ENCODE assay signal across 8 mouse cellular contexts in the genomic region with DNA sequence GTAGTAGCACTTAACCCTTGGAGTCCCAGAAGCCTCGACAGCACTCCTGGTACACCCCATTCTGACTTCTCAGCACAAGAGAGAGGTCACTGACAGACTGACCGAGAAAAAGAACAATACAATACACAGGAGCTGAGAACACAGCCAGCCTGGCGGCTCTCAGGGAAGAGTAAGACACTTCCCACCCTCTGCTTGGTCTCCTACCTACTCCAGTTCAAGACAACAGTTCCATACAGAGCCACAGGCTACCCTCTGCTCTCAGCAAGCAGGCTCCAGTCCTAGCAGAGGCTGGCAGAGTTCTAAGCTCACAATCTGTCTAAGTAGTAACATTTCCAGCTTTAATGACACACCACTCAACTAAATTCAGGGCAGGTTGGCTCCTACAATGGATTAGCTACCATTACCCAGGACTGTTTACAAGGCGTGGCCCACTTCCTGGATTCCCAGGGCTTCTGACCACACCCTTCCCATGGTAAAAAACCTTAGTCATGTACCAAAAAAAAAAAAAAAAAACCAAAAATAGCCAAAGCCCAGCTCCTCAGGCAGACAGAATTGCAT.
DNase-seq lines count a peak whose midpoint lies in the region.

No protein-coding gene starts in this region.

- DNase-seq in lung, adult 18-20 months = peak; percentile 71 to 78
- no peak for DNase-seq in lung, postnatal 14 days
- peak; percentile 90 for DNase-seq in adipocyte (ENCODE audit: low spot score)
- DNase-seq in induced T-regulatory cell, adult 2 months (ENCODE audit: low read depth) = peak; percentile 62
- peak; percentile 54 for DNase-seq in naive thymus-derived CD4-positive, alpha-beta T cell, adult 2 months (ENCODE audit: low read depth)
- no peak for DNase-seq in ovary, postnatal 10 days (ENCODE audit: low spot score)
- no peak for DNase-seq in urinary bladder, postnatal 4 days (ENCODE audit: low spot score in 2 of 2)
- DNase-seq in right cerebral cortex, postnatal 25 days = no peak

Comparison
In these comparisons a context has a peak if more than half of its experiments do, and no peak if none do; other contexts are left out.
1. DNase-seq: peak in lung, adult 18-20 months (2 of 2), adipocyte (single experiment), induced T-regulatory cell, adult 2 months (single experiment) and naive thymus-derived CD4-positive, alpha-beta T cell, adult 2 months (single experiment); none in lung, postnatal 14 days (single experiment), ovary, postnatal 10 days (single experiment), urinary bladder, postnatal 4 days (0 of 2) and right cerebral cortex, postnatal 25 days (single experiment).